Mouse (Mus musculus): ENCODE measurements at regions not wholly inside any gene's neighbourhood (a gene's known extent, or its start where the extent isn't known, plus 50 kb on each side); places are given as distances from the start of the nearest gene placed in this dataset.
A peak's percentile ranks its signal among the peaks of the same experiment; 100 is the strongest.
"Not testable (repeated sequence)": the region's sequence is repeated elsewhere in the genome, so short reads cannot be mapped to it uniquely, and the experiment has no call there.

- DNase-seq (ENCODE audit: low read depth, low spot score) = peak; percentile 54
Measured at GRCm38 (mm10) chr10:19297669-19298068, 58.7 kb upstream of the Olig3 start.

- no peak for DNase-seq (ENCODE audit: low read depth, low spot score)
Measured at GRCm38 (mm10) chr10:19295388-19296013, 60.8 kb upstream of the Olig3 start.

GRCm38 (mm10) chr10:19291474-19291873, 64.9 kb upstream of the Olig3 start:
- DNase-seq (ENCODE audit: low read depth, low spot score) = no peak

- DNase-seq (ENCODE audit: low read depth, low spot score) = not testable (repeated sequence)
Measured at GRCm38 (mm10) chr10:19291039-19291438, 65.3 kb upstream of the Olig3 start.

GRCm38 (mm10) chr10:19282166-19282565, 74.2 kb upstream of the Olig3 start:
- no peak for DNase-seq (ENCODE audit: low read depth, low spot score)

- DNase-seq (ENCODE audit: low read depth, low spot score) = no peak
Measured at GRCm38 (mm10) chr10:19281021-19281420, 75.3 kb upstream of the Olig3 start.

GRCm38 (mm10) chr10:19278189-19278842, 78.0 kb upstream of the Olig3 start:
- no peak for DNase-seq (ENCODE audit: low read depth, low spot score)

- no peak for DNase-seq (ENCODE audit: low read depth, low spot score)
Measured at GRCm38 (mm10) chr10:19277103-19277827, 79.1 kb upstream of the Olig3 start.

GRCm38 (mm10) chr10:19274985-19275384, 81.3 kb upstream of the Olig3 start:
- DNase-seq (ENCODE audit: low read depth, low spot score) = no peak

GRCm38 (mm10) chr10:19269418-19269817, 86.9 kb upstream of the Olig3 start:
- no peak for DNase-seq (ENCODE audit: low read depth, low spot score)

- DNase-seq (ENCODE audit: low read depth, low spot score) = peak; percentile 18
Measured at GRCm38 (mm10) chr10:19268051-19268450, 88.3 kb upstream of the Olig3 start.

GRCm38 (mm10) chr10:19240102-19240759, 116.1 kb upstream of the Olig3 start:
- DNase-seq (ENCODE audit: low read depth, low spot score) = peak; percentile 75

GRCm38 (mm10) chr10:19216240-19216639, 140.1 kb upstream of the Olig3 start:
- no peak for DNase-seq (ENCODE audit: low read depth, low spot score)

- peak; percentile 74 for DNase-seq (ENCODE audit: low read depth, low spot score)
Measured at GRCm38 (mm10) chr10:19209751-19210150, 146.6 kb upstream of the Olig3 start.

- no peak for DNase-seq (ENCODE audit: low read depth, low spot score)
Measured at GRCm38 (mm10) chr10:19208101-19208722, 148.1 kb upstream of the Olig3 start.

GRCm38 (mm10) chr10:19207505-19207904, 148.8 kb upstream of the Olig3 start:
- no peak for DNase-seq (ENCODE audit: low read depth, low spot score)

- no peak for DNase-seq (ENCODE audit: low read depth, low spot score)
Measured at GRCm38 (mm10) chr10:19200311-19200710, 156.0 kb upstream of the Olig3 start.

- no peak for DNase-seq (ENCODE audit: low read depth, low spot score)
Measured at GRCm38 (mm10) chr10:19195676-19196075, 160.7 kb upstream of the Olig3 start.

- no peak for DNase-seq (ENCODE audit: low read depth, low spot score)
Measured at GRCm38 (mm10) chr10:19194646-19195045, 161.7 kb upstream of the Olig3 start.

GRCm38 (mm10) chr10:19192971-19193758, 163.2 kb upstream of the Olig3 start:
- DNase-seq (ENCODE audit: low read depth, low spot score) = peak; percentile 70

- peak; percentile 69 for DNase-seq (ENCODE audit: low read depth, low spot score)
Measured at GRCm38 (mm10) chr10:19192221-19192620, 164.1 kb upstream of the Olig3 start.
